Mouse (Mus musculus): ENCODE data around the gene Kazn. TPM values are rescaled to one million over a fixed set of nuclear protein-coding genes. Genes with fewer than 3 reads are reported as not detected.

The Kazn gene
- polyA plus RNA-seq, 1 experiment = 80.2 TPM

- Histone ChIP-seq H3K9ac (ENCODE audit: low read depth, poor library complexity, severe bottlenecking) (peak overlapping the region; percentile 49), H3K4me1 (ENCODE audit: control insufficient read depth, insufficient read depth, low read length) (peaks cover 27% of the 10 kb centered on the region), H3K36me3 (ENCODE audit: control insufficient read depth, insufficient read depth, low read length, poor library complexity, severe bottlenecking) (no peaks in the 10 kb centered on the region), H3K27ac (ENCODE audit: insufficient read depth, low read length) (peak overlapping the region; percentile 98), H3K9me3 (replicated peaks; ENCODE audit: control insufficient read depth, insufficient read depth, low read length, poor library complexity, severe bottlenecking) (no peaks in the 10 kb centered on the region), H3K27me3 (ENCODE audit: control insufficient read depth, insufficient read depth, low read length, poor library complexity, severe bottlenecking) (no peaks in the 10 kb centered on the region), H3K4me3 (ENCODE audit: low read depth, low read length) (peak overlapping the region; percentile 22)
- TF ChIP-seq EP300 (IDR thresholded peaks at IDR 0.05; ENCODE audit: insufficient read depth, low read depth, low read length) = peak; percentile 88
- no peak for TF ChIP-seq POLR2A (IDR thresholded peaks at IDR 0.05; ENCODE audit: insufficient read depth, low read length)
These were observed 170.0 kb downstream of the Kazn start for GRCm38 (mm10) chr4:142068899-142069812.

- H3K4me3 ChIP-seq (ENCODE audit: low read depth, low read length) = no peak overlapping the region
- H3K27ac ChIP-seq (ENCODE audit: insufficient read depth, low read length) = peak overlapping the region; percentile 87
- no peaks in the 10 kb centered on the region for H3K9me3 ChIP-seq (replicated peaks; ENCODE audit: control insufficient read depth, insufficient read depth, low read length, poor library complexity, severe bottlenecking)
- H3K27me3 ChIP-seq (ENCODE audit: control insufficient read depth, insufficient read depth, low read length, poor library complexity, severe bottlenecking) = no peaks in the 10 kb centered on the region
- H3K36me3 ChIP-seq (ENCODE audit: control insufficient read depth, insufficient read depth, low read length, poor library complexity, severe bottlenecking) = no peaks in the 10 kb centered on the region
- H3K4me1 ChIP-seq (ENCODE audit: control insufficient read depth, insufficient read depth, low read length) = peaks cover 29% of the 10 kb centered on the region
- H3K9ac ChIP-seq (ENCODE audit: low read depth, poor library complexity, severe bottlenecking) = peak overlapping the region; percentile 46
- TF ChIP-seq POLR2A (IDR thresholded peaks at IDR 0.05; ENCODE audit: insufficient read depth, low read length) = no peak
- TF ChIP-seq EP300 (IDR thresholded peaks at IDR 0.05; ENCODE audit: insufficient read depth, low read depth, low read length) = no peak
- TF ChIP-seq CTCF (IDR thresholded peaks at IDR 0.05; ENCODE audit: low read depth, low read length) = no peak
These were observed 172.6 kb downstream of the Kazn start for GRCm38 (mm10) chr4:142066576-142066975.

DNA sequence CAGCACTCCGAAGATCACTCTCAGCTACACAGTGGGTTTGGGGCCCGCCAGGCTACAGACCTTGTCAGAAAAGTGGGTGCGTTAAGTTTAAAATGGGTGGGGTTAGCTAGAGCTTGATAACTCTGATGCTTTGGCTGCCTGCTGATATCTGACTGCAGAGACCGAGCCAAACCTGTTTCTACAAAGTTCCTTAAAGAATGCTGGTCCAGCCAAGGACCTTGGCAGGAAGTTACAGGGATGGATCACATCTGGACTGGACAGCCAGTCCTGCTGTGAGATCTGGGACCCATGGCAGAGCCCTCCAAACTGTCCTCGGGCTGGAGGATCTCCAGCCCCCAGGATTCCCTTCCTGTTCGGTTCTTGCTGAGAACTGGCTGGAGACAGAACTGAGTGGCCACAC is 173.4 kb downstream of the Kazn start:
- Histone ChIP-seq H3K9ac (ENCODE audit: low read depth, poor library complexity, severe bottlenecking) (peak overlapping the region; percentile 46), H3K9me3 (replicated peaks; ENCODE audit: control insufficient read depth, insufficient read depth, low read length, poor library complexity, severe bottlenecking) (no peaks in the 10 kb centered on the region), H3K4me1 (ENCODE audit: control insufficient read depth, insufficient read depth, low read length) (peaks cover 31% of the 10 kb centered on the region), H3K27ac (ENCODE audit: insufficient read depth, low read length) (peak overlapping the region; percentile 87), H3K36me3 (ENCODE audit: control insufficient read depth, insufficient read depth, low read length, poor library complexity, severe bottlenecking) (no peaks in the 10 kb centered on the region), H3K27me3 (ENCODE audit: control insufficient read depth, insufficient read depth, low read length, poor library complexity, severe bottlenecking) (no peaks in the 10 kb centered on the region), H3K4me3 (ENCODE audit: low read depth, low read length) (no peak overlapping the region)
- no peak for TF ChIP-seq POLR2A (IDR thresholded peaks at IDR 0.05; ENCODE audit: insufficient read depth, low read length)
- no peak for TF ChIP-seq EP300 (IDR thresholded peaks at IDR 0.05; ENCODE audit: insufficient read depth, low read depth, low read length)
- no peak for TF ChIP-seq CTCF (IDR thresholded peaks at IDR 0.05; ENCODE audit: low read depth, low read length)

DNA sequence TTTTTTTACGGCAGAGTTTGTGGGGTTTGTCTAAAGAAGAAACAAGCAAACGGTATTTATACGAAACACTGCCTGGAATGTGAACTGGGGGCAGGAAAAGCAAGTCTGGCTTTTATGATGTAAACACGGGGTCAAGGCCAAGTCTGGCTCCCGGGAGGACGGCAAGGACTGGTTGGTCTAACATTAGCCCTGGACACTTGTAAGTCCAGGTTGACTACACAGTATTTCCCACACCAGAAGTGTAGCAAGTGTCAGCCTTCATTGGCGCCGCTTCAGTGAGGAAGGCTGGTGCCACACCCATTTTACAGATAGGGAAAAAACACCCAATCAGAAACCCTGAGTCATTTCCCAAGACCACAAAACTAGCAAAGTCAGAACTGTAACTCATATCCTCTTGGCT is 173.9 kb downstream of the Kazn start:
- Histone ChIP-seq H3K4me1 (ENCODE audit: control insufficient read depth, insufficient read depth, low read length) (peaks cover 36% of the 10 kb centered on the region), H3K9ac (ENCODE audit: low read depth, poor library complexity, severe bottlenecking) (peak overlapping the region; percentile 46; the same call in 1 of the 2 replicates), H3K36me3 (ENCODE audit: control insufficient read depth, insufficient read depth, low read length, poor library complexity, severe bottlenecking) (no peaks in the 10 kb centered on the region), H3K27ac (ENCODE audit: insufficient read depth, low read length) (peak overlapping the region; percentile 87), H3K27me3 (ENCODE audit: control insufficient read depth, insufficient read depth, low read length, poor library complexity, severe bottlenecking) (no peaks in the 10 kb centered on the region), H3K9me3 (replicated peaks; ENCODE audit: control insufficient read depth, insufficient read depth, low read length, poor library complexity, severe bottlenecking) (no peaks in the 10 kb centered on the region), H3K4me3 (ENCODE audit: low read depth, low read length) (no peak overlapping the region)
- TF ChIP-seq EP300 (IDR thresholded peaks at IDR 0.05; ENCODE audit: insufficient read depth, low read depth, low read length) = peak; percentile 95
- no peak for TF ChIP-seq POLR2A (IDR thresholded peaks at IDR 0.05; ENCODE audit: insufficient read depth, low read length)

DNA sequence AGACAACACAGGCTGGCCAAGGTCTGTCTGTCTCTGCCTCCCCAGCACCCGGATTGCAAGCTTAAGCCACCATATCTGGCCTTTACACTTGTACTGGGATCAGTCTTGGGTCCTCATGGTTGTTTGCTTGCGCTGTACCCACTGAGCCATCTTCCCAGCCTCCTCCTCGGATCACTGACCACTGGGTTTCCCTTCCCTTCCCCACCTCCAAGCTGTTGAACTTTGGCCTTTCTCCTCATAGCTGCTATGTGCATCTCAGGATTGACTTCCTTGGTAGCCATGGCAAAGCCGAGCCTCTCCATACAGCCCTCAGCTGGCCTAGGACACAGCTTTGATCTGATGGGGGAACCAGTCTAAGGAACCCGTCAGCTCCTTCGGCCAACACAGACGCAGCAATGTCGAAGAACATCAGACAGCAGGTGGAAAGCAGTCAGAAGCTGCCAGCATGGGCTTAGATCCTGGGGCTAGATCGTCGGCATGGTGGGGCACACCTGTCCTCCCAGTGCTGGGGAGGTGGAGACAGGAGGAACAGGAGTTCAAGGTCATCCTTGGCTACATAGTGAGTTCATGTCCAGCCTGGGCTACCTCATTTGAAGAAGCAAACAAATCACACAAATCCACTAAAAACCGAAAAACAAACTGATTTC is 174.5 kb downstream of the Kazn start:
- peak overlapping the region; percentile 87 for H3K27ac ChIP-seq (ENCODE audit: insufficient read depth, low read length)
- TF ChIP-seq EP300 (IDR thresholded peaks at IDR 0.05; ENCODE audit: insufficient read depth, low read depth, low read length) = peak; percentile 91
- no peak for TF ChIP-seq POLR2A (IDR thresholded peaks at IDR 0.05; ENCODE audit: insufficient read depth, low read length)

GRCm38 (mm10) chr4:142063057-142063534 is 176.1 kb downstream of the Kazn start:
- Histone ChIP-seq H3K9ac (ENCODE audit: low read depth, poor library complexity, severe bottlenecking) (no peak overlapping the region), H3K9me3 (replicated peaks; ENCODE audit: control insufficient read depth, insufficient read depth, low read length, poor library complexity, severe bottlenecking) (no peaks in the 10 kb centered on the region), H3K27me3 (ENCODE audit: control insufficient read depth, insufficient read depth, low read length, poor library complexity, severe bottlenecking) (no peaks in the 10 kb centered on the region), H3K4me1 (ENCODE audit: control insufficient read depth, insufficient read depth, low read length) (peaks cover 37% of the 10 kb centered on the region), H3K4me3 (ENCODE audit: low read depth, low read length) (no peak overlapping the region), H3K36me3 (ENCODE audit: control insufficient read depth, insufficient read depth, low read length, poor library complexity, severe bottlenecking) (no peaks in the 10 kb centered on the region), H3K27ac (ENCODE audit: insufficient read depth, low read length) (no peak overlapping the region)
- TF ChIP-seq CTCF (IDR thresholded peaks at IDR 0.05; ENCODE audit: low read depth, low read length) (no peak), POLR2A (IDR thresholded peaks at IDR 0.05; ENCODE audit: insufficient read depth, low read length) (no peak), EP300 (IDR thresholded peaks at IDR 0.05; ENCODE audit: insufficient read depth, low read depth, low read length) (peak; percentile 75; the same call in 1 of the 2 replicates)

More for the DNA sequence above, 174.5 kb downstream of the Kazn start:
- no peaks in the 10 kb centered on the region for H3K9me3 ChIP-seq (replicated peaks; ENCODE audit: control insufficient read depth, insufficient read depth, low read length, poor library complexity, severe bottlenecking)
- no peak overlapping the region for H3K4me3 ChIP-seq (ENCODE audit: low read depth, low read length)
- peaks cover 40% of the 10 kb centered on the region for H3K4me1 ChIP-seq (ENCODE audit: control insufficient read depth, insufficient read depth, low read length)
- no peak overlapping the region for H3K9ac ChIP-seq (ENCODE audit: low read depth, poor library complexity, severe bottlenecking)
- no peaks in the 10 kb centered on the region for H3K36me3 ChIP-seq (ENCODE audit: control insufficient read depth, insufficient read depth, low read length, poor library complexity, severe bottlenecking)
- no peaks in the 10 kb centered on the region for H3K27me3 ChIP-seq (ENCODE audit: control insufficient read depth, insufficient read depth, low read length, poor library complexity, severe bottlenecking)

All from ES-Bruce4 (cell line).